Mouse (Mus musculus): ENCODE results near the gene Slc7a1. TPM values are rescaled to one million over a fixed set of nuclear protein-coding genes. Genes with fewer than 3 reads are reported as not detected.

Gene Slc7a1
- polyA plus RNA-seq, 1 experiment from 2014 or later, result 18.3 TPM

- no peak overlapping the region for H3K4me2 ChIP-seq
- no peak for DNase-seq (ENCODE audit: low spot score, missing footprints)
- no peak overlapping the region for H3K9ac ChIP-seq (ENCODE audit: low read length)
- no peaks in the 10 kb centered on the region for H3K27me3 ChIP-seq (ENCODE audit: control insufficient read depth, insufficient read depth, low read length)
- no peaks in the 10 kb centered on the region; the same call in 1 of the 2 replicates for H3K9me3 ChIP-seq (ENCODE audit: control insufficient read depth, low read length)
- no peaks in the 10 kb centered on the region for H3K36me3 ChIP-seq (ENCODE audit: control insufficient read depth, insufficient read depth, low read length)
- H3K27ac ChIP-seq (ENCODE audit: low read depth, low read length), result no peak overlapping the region
- no peaks in the 10 kb centered on the region for H3K4me1 ChIP-seq (ENCODE audit: control insufficient read depth, insufficient read depth, low read length)
- ATAC-seq (ENCODE audit: low FRiP score), result no peak
- 91% methylated on average over 3 of the region's 3 CpGs for whole genome bisulfite sequencing
- H3K4me3 ChIP-seq (ENCODE audit: low read depth, low read length), result no peak overlapping the region
These were observed 31.9 kb downstream of the Slc7a1 start for GRCm38 (mm10) chr5:148367816-148368215.

- no peak for DNase-seq (ENCODE audit: low spot score, missing footprints)
- Histone ChIP-seq H3K4me1 (ENCODE audit: control insufficient read depth, insufficient read depth, low read length) (no peaks in the 10 kb centered on the region), H3K9ac (ENCODE audit: low read length) (no peak overlapping the region), H3K36me3 (ENCODE audit: control insufficient read depth, insufficient read depth, low read length) (no peaks in the 10 kb centered on the region), H3K27ac (ENCODE audit: low read depth, low read length) (no peak overlapping the region), H3K4me3 (ENCODE audit: low read depth, low read length) (no peak overlapping the region), H3K4me2 (no peak overlapping the region), H3K9me3 (ENCODE audit: control insufficient read depth, low read length) (no peaks in the 10 kb centered on the region; the same call in 1 of the 2 replicates), H3K27me3 (ENCODE audit: control insufficient read depth, insufficient read depth, low read length) (no peaks in the 10 kb centered on the region)
- WGBS, result 89% methylated on average over 9 of the region's 9 CpGs
- no peak for ATAC-seq (ENCODE audit: low FRiP score)
These were observed 33.2 kb downstream of the Slc7a1 start for GRCm38 (mm10) chr5:148366455-148366854.

GRCm38 (mm10) chr5:148363441-148364113, 36.1 kb downstream of the Slc7a1 start:
- WGBS, result 90% methylated on average over 22 of the region's 22 CpGs
- ATAC-seq (ENCODE audit: low FRiP score) (no peak), DNase-seq (ENCODE audit: low spot score, missing footprints) (no peak)
- H3K4me3 ChIP-seq (ENCODE audit: low read depth, low read length), result no peak overlapping the region
- no peaks in the 10 kb centered on the region for H3K9me3 ChIP-seq (ENCODE audit: control insufficient read depth, low read length)
- no peak overlapping the region for H3K4me2 ChIP-seq
- H3K27me3 ChIP-seq (ENCODE audit: control insufficient read depth, insufficient read depth, low read length), result no peaks in the 10 kb centered on the region
- no peaks in the 10 kb centered on the region for H3K36me3 ChIP-seq (ENCODE audit: control insufficient read depth, insufficient read depth, low read length)
- H3K4me1 ChIP-seq (ENCODE audit: control insufficient read depth, insufficient read depth, low read length), result no peaks in the 10 kb centered on the region
- H3K9ac ChIP-seq (ENCODE audit: low read length), result no peak overlapping the region
- H3K27ac ChIP-seq (ENCODE audit: low read depth, low read length), result no peak overlapping the region

- WGBS, result 97% methylated on average over 7 of the region's 7 CpGs
- Histone ChIP-seq H3K4me1 (ENCODE audit: control insufficient read depth, insufficient read depth, low read length) (no peaks in the 10 kb centered on the region), H3K9ac (ENCODE audit: low read length) (no peak overlapping the region), H3K4me3 (ENCODE audit: low read depth, low read length) (no peak overlapping the region), H3K27me3 (ENCODE audit: control insufficient read depth, insufficient read depth, low read length) (no peaks in the 10 kb centered on the region), H3K36me3 (ENCODE audit: control insufficient read depth, insufficient read depth, low read length) (no peaks in the 10 kb centered on the region), H3K9me3 (ENCODE audit: control insufficient read depth, low read length) (no peaks in the 10 kb centered on the region), H3K4me2 (no peak overlapping the region), H3K27ac (ENCODE audit: low read depth, low read length) (no peak overlapping the region)
- ATAC-seq (ENCODE audit: low FRiP score) (no peak), DNase-seq (ENCODE audit: low spot score, missing footprints) (no peak)
These were observed 37.4 kb downstream of the Slc7a1 start for GRCm38 (mm10) chr5:148362296-148362695.

GRCm38 (mm10) chr5:148361759-148362010, 38.0 kb downstream of the Slc7a1 start:
- H3K4me2 ChIP-seq, result no peak overlapping the region
- no peak overlapping the region for H3K9ac ChIP-seq (ENCODE audit: low read length)
- no peaks in the 10 kb centered on the region for H3K27me3 ChIP-seq (ENCODE audit: control insufficient read depth, insufficient read depth, low read length)
- DNase-seq (ENCODE audit: low spot score, missing footprints) (no peak), ATAC-seq (ENCODE audit: low FRiP score) (no peak)
- H3K4me3 ChIP-seq (ENCODE audit: low read depth, low read length), result no peak overlapping the region
- H3K4me1 ChIP-seq (ENCODE audit: control insufficient read depth, insufficient read depth, low read length), result no peaks in the 10 kb centered on the region
- no peaks in the 10 kb centered on the region for H3K9me3 ChIP-seq (ENCODE audit: control insufficient read depth, low read length)
- no peak overlapping the region for H3K27ac ChIP-seq (ENCODE audit: low read depth, low read length)
- no peaks in the 10 kb centered on the region for H3K36me3 ChIP-seq (ENCODE audit: control insufficient read depth, insufficient read depth, low read length)
- 67% methylated on average over 3 of the region's 3 CpGs for WGBS

GRCm38 (mm10) chr5:148360922-148361758, 38.6 kb downstream of the Slc7a1 start:
- H3K4me2 ChIP-seq, result no peak overlapping the region
- no peaks in the 10 kb centered on the region for H3K27me3 ChIP-seq (ENCODE audit: control insufficient read depth, insufficient read depth, low read length)
- H3K4me1 ChIP-seq (ENCODE audit: control insufficient read depth, insufficient read depth, low read length), result no peaks in the 10 kb centered on the region
- ATAC-seq (ENCODE audit: low FRiP score) (no peak), DNase-seq (ENCODE audit: low spot score, missing footprints) (peak; percentile 81)
- WGBS, result 79% methylated on average over 16 of the region's 16 CpGs
- no peak overlapping the region for H3K27ac ChIP-seq (ENCODE audit: low read depth, low read length)
- no peak overlapping the region for H3K9ac ChIP-seq (ENCODE audit: low read length)
- H3K9me3 ChIP-seq (ENCODE audit: control insufficient read depth, low read length), result no peaks in the 10 kb centered on the region
- H3K4me3 ChIP-seq (ENCODE audit: low read depth, low read length), result no peak overlapping the region
- no peaks in the 10 kb centered on the region for H3K36me3 ChIP-seq (ENCODE audit: control insufficient read depth, insufficient read depth, low read length)

GRCm38 (mm10) chr5:148359131-148359530, 40.6 kb downstream of the Slc7a1 start:
- 94% methylated on average over 11 of the region's 11 CpGs for WGBS
- Histone ChIP-seq H3K4me2 (no peak overlapping the region), H3K4me3 (ENCODE audit: low read depth, low read length) (no peak overlapping the region), H3K27ac (ENCODE audit: low read depth, low read length) (no peak overlapping the region), H3K9ac (ENCODE audit: low read length) (no peak overlapping the region), H3K27me3 (ENCODE audit: control insufficient read depth, insufficient read depth, low read length) (no peaks in the 10 kb centered on the region), H3K9me3 (ENCODE audit: control insufficient read depth, low read length) (no peaks in the 10 kb centered on the region), H3K4me1 (ENCODE audit: control insufficient read depth, insufficient read depth, low read length) (no peaks in the 10 kb centered on the region), H3K36me3 (ENCODE audit: control insufficient read depth, insufficient read depth, low read length) (no peaks in the 10 kb centered on the region)
- ATAC-seq (ENCODE audit: low FRiP score) (no peak), DNase-seq (ENCODE audit: low spot score, missing footprints) (no peak)

- Histone ChIP-seq H3K9me3 (ENCODE audit: control insufficient read depth, low read length) (no peaks in the 10 kb centered on the region), H3K27ac (ENCODE audit: low read depth, low read length) (no peak overlapping the region), H3K4me1 (ENCODE audit: control insufficient read depth, insufficient read depth, low read length) (no peaks in the 10 kb centered on the region), H3K27me3 (ENCODE audit: control insufficient read depth, insufficient read depth, low read length) (no peaks in the 10 kb centered on the region), H3K36me3 (ENCODE audit: control insufficient read depth, insufficient read depth, low read length) (no peaks in the 10 kb centered on the region), H3K4me3 (ENCODE audit: low read depth, low read length) (no peak overlapping the region), H3K4me2 (no peak overlapping the region), H3K9ac (ENCODE audit: low read length) (no peak overlapping the region)
- DNase-seq (ENCODE audit: low spot score, missing footprints) (peak; percentile 59), ATAC-seq (ENCODE audit: low FRiP score) (no peak)
- 93% methylated on average over 6 of the region's 6 CpGs for WGBS
These were observed 42.5 kb downstream of the Slc7a1 start for GRCm38 (mm10) chr5:148357168-148357567.

GRCm38 (mm10) chr5:148355822-148356221, 43.9 kb downstream of the Slc7a1 start:
- Histone ChIP-seq H3K9me3 (ENCODE audit: control insufficient read depth, low read length) (no peaks in the 10 kb centered on the region), H3K36me3 (ENCODE audit: control insufficient read depth, insufficient read depth, low read length) (no peaks in the 10 kb centered on the region), H3K27ac (ENCODE audit: low read depth, low read length) (no peak overlapping the region), H3K4me3 (ENCODE audit: low read depth, low read length) (no peak overlapping the region), H3K9ac (ENCODE audit: low read length) (no peak overlapping the region), H3K27me3 (ENCODE audit: control insufficient read depth, insufficient read depth, low read length) (no peaks in the 10 kb centered on the region), H3K4me1 (ENCODE audit: control insufficient read depth, insufficient read depth, low read length) (no peaks in the 10 kb centered on the region), H3K4me2 (no peak overlapping the region)
- ATAC-seq (ENCODE audit: low FRiP score) (no peak), DNase-seq (ENCODE audit: low spot score, missing footprints) (no peak)
- WGBS, result 92% methylated on average over 3 of the region's 3 CpGs
